Mouse (Mus musculus) brain, adult 2 months (tissue): ENCODE measurements around the gene Ces1e.
"Not testable (repeated sequence)": the region's sequence is repeated elsewhere in the genome, so short reads cannot be mapped to it uniquely, and the experiment has no call there.

ENCODE experiments used
- DNase-seq: peaks from one replicate; pipeline ENCODE4 v3.0.0; 2011; ENCODE audit warnings: low read depth, low spot score

The Ces1e gene

GRCm38 (mm10) chr8:93229446-93229845, at the start of gene Ces1e:
Gene Ces1e, minus strand, starts transcription at chr8:93229619.
- no peak for DNase-seq

- peak; percentile 69 for DNase-seq
Measured at GRCm38 (mm10) chr8:93278176-93278805, 48.9 kb upstream of the Ces1e start.

GRCm38 (mm10) chr8:93274609-93275008, 45.2 kb upstream of the Ces1e start:
- DNase-seq = no peak

- peak; percentile 87 for DNase-seq
Measured at GRCm38 (mm10) chr8:93273321-93273720, 43.9 kb upstream of the Ces1e start.

GRCm38 (mm10) chr8:93272686-93273085, 43.3 kb upstream of the Ces1e start:
- peak; percentile 29 for DNase-seq

GRCm38 (mm10) chr8:93261436-93261835, 32.0 kb upstream of the Ces1e start:
- no peak for DNase-seq

GRCm38 (mm10) chr8:93252400-93252925, 23.0 kb upstream of the Ces1e start:
- no peak for DNase-seq

- DNase-seq = no peak
Measured at GRCm38 (mm10) chr8:93246057-93246456, 16.6 kb upstream of the Ces1e start.

- peak; percentile 54 for DNase-seq
Measured at GRCm38 (mm10) chr8:93239884-93240283, 10.5 kb upstream of the Ces1e start.

GRCm38 (mm10) chr8:93235681-93236080, 6.3 kb upstream of the Ces1e start:
- no peak for DNase-seq

- no peak for DNase-seq
Measured at GRCm38 (mm10) chr8:93234706-93235105, 5.3 kb upstream of the Ces1e start.

GRCm38 (mm10) chr8:93234068-93234467, 4.6 kb upstream of the Ces1e start:
- no peak for DNase-seq

GRCm38 (mm10) chr8:93228673-93229370, 597 bp downstream of the Ces1e start:
- DNase-seq = no peak

- DNase-seq = not testable (repeated sequence)
Measured at GRCm38 (mm10) chr8:93226471-93226870, 2.9 kb downstream of the Ces1e start.

GRCm38 (mm10) chr8:93221896-93222295, 7.5 kb downstream of the Ces1e start:
- no peak for DNase-seq

GRCm38 (mm10) chr8:93217867-93218266, 11.6 kb downstream of the Ces1e start:
- DNase-seq = peak; percentile 6

GRCm38 (mm10) chr8:93217375-93217774, 12.0 kb downstream of the Ces1e start:
- DNase-seq = no peak

- no peak for DNase-seq
Measured at GRCm38 (mm10) chr8:93211091-93211490, 18.3 kb downstream of the Ces1e start.

GRCm38 (mm10) chr8:93199146-93199545, 30.3 kb downstream of the Ces1e start:
- not testable (repeated sequence) for DNase-seq

- no peak for DNase-seq
Measured at GRCm38 (mm10) chr8:93197685-93198525, 31.5 kb downstream of the Ces1e start, which contains the start of gene Ces1d. Gene Ces1d, minus strand, starts transcription at chr8:93197838.

GRCm38 (mm10) chr8:93196436-93196835, 33.0 kb downstream of the Ces1e start:
- no peak for DNase-seq

- DNase-seq = no peak
Measured at GRCm38 (mm10) chr8:93180581-93181129, 48.8 kb downstream of the Ces1e start.
